Mouse (Mus musculus): ENCODE results near the gene Gm10377. TPM values are rescaled to one million over a fixed set of nuclear protein-coding genes. Genes with fewer than 3 reads are reported as not detected.
"Not testable (repeated sequence)": the region's sequence is repeated elsewhere in the genome, so short reads cannot be mapped to it uniquely, and the experiment has no call there.

Gm10377 gene
- total RNA-seq (2022): not detected

GRCm38 (mm10) chr14:42797887-42798286 is at the start of gene Gm10377:
Gm10377 (minus strand) TSS chr14:42797987.
- not testable (repeated sequence) for DNase-seq (ENCODE audit: low spot score in 2 of 2)

- DNase-seq (ENCODE audit: low spot score in 2 of 2): not testable (repeated sequence)
Observed at GRCm38 (mm10) chr14:42768721-42769120, 29.1 kb downstream of the Gm10377 start, which contains the start of gene Gm3015. Gm3015 (minus strand) TSS chr14:42768821.

Other genes with a start within 250 kb of the Gm10377 start
- gene Gm17124, start 198.1 kb downstream of the Gm10377 start, total RNA-seq (2022): not detected
- not detected for gene Gm3633, start 156.1 kb downstream of the Gm10377 start, total RNA-seq (2022)
- gene Gm10378, start 142.0 kb downstream of the Gm10377 start, total RNA-seq (2022): not detected
- not detected for gene Gm3015, start 29.2 kb downstream of the Gm10377 start, total RNA-seq (2022)
- gene Gm21977, start 55.5 kb upstream of the Gm10377 start, total RNA-seq (2022): not detected
- gene Gm8082, start 195.6 kb upstream of the Gm10377 start, total RNA-seq (2022): not detected
- gene Gm10376, start 217.6 kb upstream of the Gm10377 start, total RNA-seq (2022): not detected

Data from layer of hippocampus, adult 8-10 months (tissue).